Mouse (Mus musculus) midbrain, embryonic 10.5 days (tissue): Measurements from ENCODE around the gene 9130213A22Rik. TPM values are rescaled to one million over a fixed set of nuclear protein-coding genes. Genes with fewer than 3 reads are reported as not detected.

Experiments
- DNase-seq: peaks from one replicate; pipeline ENCODE4 v3.0.0-alpha.2; 2017; ENCODE audit warnings: low spot score
- H3K27ac ChIP-seq: fragments of 300-500 bp; sonication (generic); replicated peaks from 2 replicates; pipeline ENCODE4 v1.5.1; 2016; ENCODE audit warnings: mild to moderate bottlenecking
- H3K27me3 ChIP-seq: fragments of 300-500 bp; sonication (generic); 2 replicates; pipeline ENCODE4 v1.6.1; 2016; ENCODE audit warnings: low read depth, mild to moderate bottlenecking; ENCODE audit not compliant: poor library complexity, severe bottlenecking
- H3K36me3 ChIP-seq: fragments of 300-500 bp; sonication (generic); 2 replicates; pipeline ENCODE4 v1.6.1; 2016; ENCODE audit warnings: mild to moderate bottlenecking, moderate library complexity
- H3K4me1 ChIP-seq: fragments of 300-500 bp; sonication (generic); 2 replicates; pipeline ENCODE4 v1.6.1; 2016
- H3K4me3 ChIP-seq: fragments of 300-500 bp; sonication (generic); 2 replicates; pipeline ENCODE4 v1.5.1; 2016; ENCODE audit warnings: mild to moderate bottlenecking, moderate library complexity
- H3K9me3 ChIP-seq: fragments of 300-500 bp; sonication (generic); replicated peaks from 2 replicates; pipeline ENCODE4 v1.6.1; 2016; ENCODE audit warnings: mild to moderate bottlenecking
- WGBS: fragments of 180-500 bp; shearing (Covaris S2); methylation state at CpG from one replicate; pipeline ENCODE4 v1.1.7; 2016; 5-methylcytosine and 5-hydroxymethylcytosine counted together
- polyA plus RNA-seq: library from polyadenylated mRNA; unstranded; fragments of >200 nt; fragmentation: Nextera tagmentation; extraction: Ambion mirVana; gene quantifications from 2 replicates; pipeline ENCODE4 v1.2.1, GENCODE M21; 2016

The 9130213A22Rik gene
- polyA plus RNA-seq, 1 experiment from 2014 or later: 0.07 TPM

- Histone ChIP-seq H3K4me3 (peak overlapping the region; percentile 63), H3K36me3 (no peaks in the 10 kb centered on the region), H3K4me1 (peaks cover 17% of the 10 kb centered on the region), H3K27ac (peak overlapping the region; percentile 55), H3K9me3 (no peaks in the 10 kb centered on the region), H3K27me3 (peaks cover 59% of the 10 kb centered on the region)
- DNase-seq: peak; percentile 65
- WGBS: 1% methylated on average over 34 of the region's 34 CpGs
Measured at GRCm38 (mm10) chr11:69133923-69134621, 11.7 kb upstream of the 9130213A22Rik start.

DNA sequence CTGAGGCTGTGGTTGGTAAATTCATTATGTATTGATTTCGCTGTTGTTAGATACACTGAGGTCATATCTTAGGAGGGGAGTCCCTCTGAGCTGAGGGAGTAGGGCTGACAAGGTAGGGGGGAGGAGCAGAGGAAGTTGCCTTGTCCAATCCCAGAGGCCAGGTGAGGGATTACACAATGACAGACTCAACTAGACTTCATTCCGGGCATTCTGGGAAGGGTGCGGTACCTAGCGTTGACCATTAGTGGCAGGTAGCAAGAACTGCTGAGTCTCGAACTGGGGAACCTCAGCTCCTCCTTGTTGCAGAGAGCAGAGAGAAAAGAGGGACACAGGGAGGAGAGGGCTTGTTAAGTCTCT, 11.2 kb upstream of the 9130213A22Rik start:
- peak; percentile 44 for DNase-seq
- no peaks in the 10 kb centered on the region for H3K36me3 ChIP-seq
- H3K27ac ChIP-seq: peak overlapping the region; percentile 55; the same call in 1 of the 2 replicates
- 8% methylated on average over 5 of the region's 5 CpGs for WGBS
- no peaks in the 10 kb centered on the region for H3K9me3 ChIP-seq
- peaks cover 59% of the 10 kb centered on the region for H3K27me3 ChIP-seq
- peaks cover 17% of the 10 kb centered on the region for H3K4me1 ChIP-seq
- peak overlapping the region; percentile 63 for H3K4me3 ChIP-seq

DNA sequence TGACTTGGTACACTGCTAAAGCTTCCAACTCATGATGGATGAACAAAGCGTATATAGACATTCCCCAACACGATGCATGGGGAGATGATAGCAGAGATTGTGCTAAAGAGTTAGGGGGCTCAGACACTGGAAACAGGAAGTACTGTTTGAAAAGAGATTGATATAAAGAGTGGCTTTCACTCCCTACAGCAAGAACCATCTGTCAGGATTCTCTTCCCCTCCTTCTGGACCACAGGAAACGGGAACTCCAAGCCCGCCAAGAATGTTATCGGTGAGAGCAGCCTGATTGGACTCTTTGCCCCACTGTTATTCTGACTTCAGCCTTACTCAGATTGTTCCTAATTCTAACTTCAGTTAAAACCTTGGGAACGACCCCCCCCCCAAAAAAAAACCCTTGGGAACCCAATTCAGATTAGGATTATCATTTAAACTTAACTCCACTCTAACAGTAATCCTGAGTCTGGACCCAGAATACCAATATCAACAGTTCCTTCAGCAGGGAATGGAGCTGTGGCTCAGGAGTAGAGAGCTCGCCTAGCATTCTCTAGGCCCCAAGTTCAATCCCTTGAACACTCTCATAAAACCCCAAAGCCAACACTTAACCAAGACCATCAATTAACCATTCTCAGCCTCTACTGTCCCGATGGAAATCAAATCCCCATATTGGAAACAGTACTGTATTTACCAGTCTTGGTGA, 6.2 kb upstream of the 9130213A22Rik start:
- Histone ChIP-seq H3K27me3 (peaks cover 59% of the 10 kb centered on the region), H3K4me3 (no peak overlapping the region), H3K4me1 (peaks cover 17% of the 10 kb centered on the region), H3K9me3 (no peaks in the 10 kb centered on the region), H3K36me3 (no peaks in the 10 kb centered on the region), H3K27ac (no peak overlapping the region)
- no peak for DNase-seq
- 66% methylated on average over 8 of the region's 8 CpGs for WGBS

- WGBS: 50% methylated on average over 2 of the region's 2 CpGs
- Histone ChIP-seq H3K4me3 (peak overlapping the region; percentile 87), H3K27me3 (peaks cover 47% of the 10 kb centered on the region), H3K36me3 (no peaks in the 10 kb centered on the region), H3K4me1 (peaks cover 30% of the 10 kb centered on the region), H3K27ac (no peak overlapping the region), H3K9me3 (no peaks in the 10 kb centered on the region)
- no peak for DNase-seq
Measured at GRCm38 (mm10) chr11:69126706-69127095, 4.3 kb upstream of the 9130213A22Rik start.

- Histone ChIP-seq H3K9me3 (no peaks in the 10 kb centered on the region), H3K27me3 (peaks cover 48% of the 10 kb centered on the region), H3K4me1 (peaks cover 36% of the 10 kb centered on the region), H3K4me3 (peak overlapping the region; percentile 87), H3K36me3 (no peaks in the 10 kb centered on the region), H3K27ac (no peak overlapping the region; the same call in 1 of the 2 replicates)
- peak; percentile 32 for DNase-seq
- 14% methylated on average over 20 of the region's 20 CpGs for WGBS
Measured at GRCm38 (mm10) chr11:69125919-69126705, 3.7 kb upstream of the 9130213A22Rik start.

DNA sequence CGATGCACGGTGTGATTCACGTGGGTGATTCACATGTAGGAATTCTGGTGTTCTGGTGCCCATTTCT, 3.3 kb upstream of the 9130213A22Rik start, which contains the start of gene Aloxe3:
Aloxe3 (plus strand) TSS at position 45 of the 67 bp plus-strand sequence.
- Histone ChIP-seq H3K4me1 (peaks cover 40% of the 10 kb centered on the region), H3K4me3 (peak within 1 kb of the TSS; percentile 87), H3K36me3 (no peaks in the 10 kb centered on the region), H3K9me3 (no peaks in the 10 kb centered on the region), H3K27me3 (peaks cover 52% of the 10 kb centered on the region), H3K27ac (peak within 1 kb of the TSS; percentile 71)
- no peak for DNase-seq
- WGBS: 10% methylated on average over 3 of the region's 3 CpGs

- Histone ChIP-seq H3K9me3 (no peaks in the 10 kb centered on the region), H3K27ac (peak overlapping the region; percentile 71), H3K36me3 (no peaks in the 10 kb centered on the region), H3K4me1 (peaks cover 45% of the 10 kb centered on the region), H3K4me3 (peak overlapping the region; percentile 87), H3K27me3 (peaks cover 54% of the 10 kb centered on the region)
- peak; percentile 79 for DNase-seq
- WGBS: under 1% methylated on average over 24 of the region's 24 CpGs
Measured at GRCm38 (mm10) chr11:69125041-69125851, 2.9 kb upstream of the 9130213A22Rik start.

- H3K4me1 ChIP-seq: peaks cover 52% of the 10 kb centered on the region
Measured at GRCm38 (mm10) chr11:69124498-69124847, 2.1 kb upstream of the 9130213A22Rik start.

GRCm38 (mm10) chr11:69123693-69124497, 1.5 kb upstream of the 9130213A22Rik start:
- no peaks in the 10 kb centered on the region for H3K36me3 ChIP-seq
- H3K4me3 ChIP-seq: peak overlapping the region; percentile 87
- H3K4me1 ChIP-seq: peaks cover 58% of the 10 kb centered on the region
- DNase-seq: peak; percentile 95
- no peaks in the 10 kb centered on the region for H3K9me3 ChIP-seq
- H3K27me3 ChIP-seq: peaks cover 57% of the 10 kb centered on the region
- WGBS: under 1% methylated on average over 31 of the region's 31 CpGs
- peak overlapping the region; percentile 74 for H3K27ac ChIP-seq

More at GRCm38 (mm10) chr11:69124498-69124847, 2.1 kb upstream of the 9130213A22Rik start:
- 0% methylated on average over 3 of the region's 3 CpGs for WGBS
- Histone ChIP-seq H3K4me3 (peak overlapping the region; percentile 87), H3K27me3 (peaks cover 54% of the 10 kb centered on the region), H3K27ac (no peak overlapping the region), H3K36me3 (no peaks in the 10 kb centered on the region), H3K9me3 (no peaks in the 10 kb centered on the region)
- peak; percentile 62 for DNase-seq

DNA sequence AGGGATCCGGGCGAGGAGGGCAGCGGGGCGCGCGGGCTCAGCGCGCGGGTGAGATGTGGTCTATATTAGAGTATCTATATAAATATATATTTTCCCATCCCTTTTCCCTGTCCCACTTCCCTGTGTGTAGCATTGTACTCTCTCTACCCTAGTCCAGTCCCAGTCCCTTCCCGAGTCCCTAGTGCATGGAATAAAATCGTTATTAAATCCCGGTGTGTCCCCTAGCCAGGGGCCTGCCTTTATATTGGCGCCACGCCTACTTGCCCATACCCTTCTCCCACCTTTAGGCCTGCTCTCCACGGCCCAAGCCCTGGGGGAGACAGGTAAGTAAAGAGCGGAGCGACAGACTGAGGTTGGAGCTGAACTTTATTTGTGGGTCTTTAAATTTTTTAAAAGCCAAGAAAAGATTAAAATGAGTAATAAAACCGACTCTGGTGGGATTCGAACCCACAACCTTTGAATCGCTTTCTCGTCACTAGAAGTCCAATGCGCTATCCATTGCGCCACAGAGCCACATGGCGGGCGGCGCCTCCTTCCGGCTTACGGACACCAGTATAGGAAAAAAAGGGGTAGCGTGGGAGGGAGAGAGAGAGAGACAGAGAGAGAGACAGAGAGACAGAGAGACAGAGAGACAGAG, 785 bp upstream of the 9130213A22Rik start:
- Histone ChIP-seq H3K27ac (peak overlapping the region; percentile 84), H3K27me3 (peaks cover 57% of the 10 kb centered on the region), H3K9me3 (no peaks in the 10 kb centered on the region), H3K36me3 (no peaks in the 10 kb centered on the region), H3K4me1 (peaks cover 63% of the 10 kb centered on the region), H3K4me3 (peak overlapping the region; percentile 87)
- 1% methylated on average over 28 of the region's 29 CpGs for WGBS
- peak; percentile 94 for DNase-seq

GRCm38 (mm10) chr11:69121741-69122335, 551 bp downstream of the 9130213A22Rik start:
- H3K4me3 ChIP-seq: peak overlapping the region; percentile 87
- peak; percentile 71 for DNase-seq
- H3K9me3 ChIP-seq: no peaks in the 10 kb centered on the region
- H3K27ac ChIP-seq: peak overlapping the region; percentile 84
- WGBS: under 1% methylated on average over 32 of the region's 32 CpGs
- no peaks in the 10 kb centered on the region for H3K36me3 ChIP-seq
- peaks cover 75% of the 10 kb centered on the region for H3K4me1 ChIP-seq
- peaks cover 50% of the 10 kb centered on the region for H3K27me3 ChIP-seq
